Mouse (Mus musculus) liver, adult 2 months (tissue): ENCODE results near the gene Apbb2. TPM values are rescaled to one million over a fixed set of nuclear protein-coding genes. Genes with fewer than 3 reads are reported as not detected.

Experiments used
- DNase-seq: peaks from one replicate; pipeline ENCODE4 v3.0.0-alpha.2; 2011; ENCODE audit warnings: low read depth, low spot score; ENCODE audit errors: extremely low read depth
- H3K27ac ChIP-seq: fragments of 200-500 bp; replicated peaks from 2 replicates; pipeline ENCODE4 v1.5.1; 2012; ENCODE audit warnings: low read depth, mild to moderate bottlenecking, control low read depth, inconsistent platforms, low read length; ENCODE audit not compliant: insufficient read depth
- H3K27me3 ChIP-seq: fragments of 200-500 bp; 2 replicates; pipeline ENCODE4 v1.6.1; 2012; ENCODE audit warnings: mild to moderate bottlenecking, moderate library complexity, low read length, inconsistent platforms; ENCODE audit not compliant: control insufficient read depth, insufficient read depth
- H3K36me3 ChIP-seq: fragments of 200-500 bp; 2 replicates; pipeline ENCODE4 v1.6.1; 2012; ENCODE audit warnings: low read length, inconsistent platforms; ENCODE audit not compliant: control insufficient read depth, insufficient read depth
- H3K4me1 ChIP-seq: fragments of 200-500 bp; 2 replicates; pipeline ENCODE4 v1.6.1; 2011; ENCODE audit warnings: low read length; ENCODE audit not compliant: control insufficient read depth, insufficient read depth
- H3K4me3 ChIP-seq: fragments of 200-500 bp; 2 replicates; pipeline ENCODE4 v1.5.1; 2011; ENCODE audit warnings: low read depth, mild to moderate bottlenecking, control low read depth, low read length, moderate library complexity; ENCODE audit not compliant: insufficient read depth
- H3K79me2 ChIP-seq: fragments of 200-500 bp; 2 replicates; pipeline ENCODE4 v1.6.1; 2012; ENCODE audit warnings: inconsistent platforms, mild to moderate bottlenecking, low read length, moderate library complexity; ENCODE audit not compliant: control insufficient read depth, insufficient read depth
- H3K9ac ChIP-seq: fragments of 200-500 bp; 2 replicates; pipeline ENCODE4 v1.6.1; 2012; ENCODE audit warnings: low read depth, mild to moderate bottlenecking, control low read depth, inconsistent platforms, low read length
- CTCF ChIP-seq: fragments of 200-500 bp; IDR thresholded peaks from 2 replicates; pipeline ENCODE4 v1.5.1; 2011; ENCODE audit warnings: low read depth, low read length, control low read depth
- POLR2A ChIP-seq: fragments of 200-500 bp; IDR thresholded peaks from 2 replicates; pipeline ENCODE4 v1.6.1; 2011; ENCODE audit warnings: low read length, control low read depth; ENCODE audit not compliant: insufficient read depth; ENCODE audit errors: extremely low read depth
- WGBS: fragments of 180-500 bp; shearing (Covaris S2); methylation state at CpG from one replicate; pipeline ENCODE4 v1.1.7; 2018; 5-methylcytosine and 5-hydroxymethylcytosine counted together
- polyA plus RNA-seq: library from polyadenylated mRNA; depleted of rRNA; stranded (reverse); fragments of >200 nt; gene quantifications from 2 replicates; pipeline ENCODE4 v1.2.3, GENCODE M21; 2012; rRNA removed
- total RNA-seq: library from RNA; depleted of rRNA; stranded (reverse); fragments of >200 nt; gene quantifications from 2 replicates; pipeline ENCODE4 v1.2.3, GENCODE M21; 2014; rRNA removed

Gene Apbb2
- total and polyA plus RNA-seq, 2 experiments, result 1.4 to 5.3 TPM

- Histone ChIP-seq H3K79me2 (no peaks in the 10 kb centered on the region), H3K27me3 (no peaks in the 10 kb centered on the region), H3K4me1 (no peaks in the 10 kb centered on the region), H3K27ac (no peak overlapping the region), H3K4me3 (no peak overlapping the region), H3K36me3 (no peaks in the 10 kb centered on the region), H3K9ac (no peak overlapping the region)
- 82% methylated on average over 5 of the region's 5 CpGs for WGBS
- TF ChIP-seq CTCF (no peak), POLR2A (no peak)
- DNase-seq, result no peak
These were observed 365.4 kb downstream of the Apbb2 start for GRCm38 (mm10) chr5:66253219-66253618.

Other genes with a start within 250 kb of the Apbb2 start
- gene Uchl1, start 57.3 kb upstream of the Apbb2 start, total RNA-seq, result 0.09 and 0.13 TPM in 2 replicates
- gene Uchl1, start 57.3 kb upstream of the Apbb2 start, polyA plus RNA-seq, result not detected in 2 replicates
- gene Limch1, start 127.0 kb upstream of the Apbb2 start, total RNA-seq, result 0.55 and 2.6 TPM in 2 replicates
- gene Limch1, start 127.0 kb upstream of the Apbb2 start, polyA plus RNA-seq, result 0.13 and 0.15 TPM in 2 replicates